Mouse (Mus musculus) kidney, postnatal 10 days (tissue): Measurements from ENCODE around the gene Josd2.

Experiments used
- DNase-seq: peaks from one replicate; pipeline ENCODE4 v3.0.0; 2021; ENCODE audit warnings: mixed read lengths

Gene Josd2

DNA sequence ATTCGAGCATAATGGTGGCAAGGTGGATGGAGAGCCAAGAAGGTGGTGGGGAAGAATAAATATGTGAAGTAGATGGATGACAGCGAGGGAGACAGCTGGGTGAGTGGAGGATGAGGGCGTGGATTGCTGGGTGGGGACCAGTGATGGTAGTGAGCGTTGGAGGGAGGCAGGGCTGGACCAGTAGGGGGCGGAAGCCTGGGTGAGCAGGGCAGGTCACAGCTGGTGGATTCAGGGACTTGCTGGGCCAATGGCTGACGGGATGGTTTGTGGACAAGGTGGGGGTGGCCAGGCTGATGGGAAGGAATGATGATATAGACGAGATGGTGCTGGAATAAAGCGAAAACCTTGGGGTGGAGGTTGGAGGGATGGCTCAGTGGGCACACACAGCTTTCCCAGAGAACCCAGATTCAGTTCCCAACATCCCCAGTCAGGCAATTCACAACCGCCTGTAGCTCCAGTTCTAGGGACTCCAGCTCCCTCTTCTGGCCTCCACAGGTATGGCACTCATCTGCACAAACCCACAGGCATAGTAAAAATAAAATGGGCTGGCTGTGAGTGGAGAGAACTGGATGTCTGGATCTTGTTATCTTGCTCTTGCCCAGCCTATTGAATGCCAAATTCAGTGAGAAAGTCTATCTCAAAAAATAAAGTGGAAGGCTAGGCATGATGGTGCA, 51.6 kb downstream of the Josd2 start:
- no peak for DNase-seq

DNA sequence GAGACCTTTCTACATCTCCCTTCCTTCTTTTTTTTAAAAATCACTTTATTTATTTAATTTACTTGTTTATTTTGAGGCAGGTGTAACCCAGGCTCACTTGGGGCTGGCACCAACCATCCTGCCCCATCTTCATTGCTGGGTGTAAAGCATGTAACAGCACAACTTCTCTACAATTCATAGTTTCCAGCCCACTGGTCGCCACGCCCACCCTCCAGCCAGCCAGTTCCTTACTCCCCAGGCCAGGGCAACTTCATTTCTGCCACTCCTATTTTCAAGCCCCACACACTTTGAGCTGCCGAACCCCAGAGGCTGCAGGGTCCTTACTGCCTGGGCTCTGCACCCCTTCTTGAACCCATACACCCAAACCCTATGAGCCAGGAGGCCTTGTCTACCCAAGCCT, 53.2 kb downstream of the Josd2 start:
- DNase-seq, result no peak
